Mouse (Mus musculus): Measurements from ENCODE around the gene Lrrfip1. TPM values are rescaled to one million over a fixed set of nuclear protein-coding genes. Genes with fewer than 3 reads are reported as not detected.

Lrrfip1 gene
- 1.9 and 12.2 TPM in 2 replicates for polyA plus RNA-seq (2012; ENCODE audit: insufficient read depth, low replicate concordance)

DNA sequence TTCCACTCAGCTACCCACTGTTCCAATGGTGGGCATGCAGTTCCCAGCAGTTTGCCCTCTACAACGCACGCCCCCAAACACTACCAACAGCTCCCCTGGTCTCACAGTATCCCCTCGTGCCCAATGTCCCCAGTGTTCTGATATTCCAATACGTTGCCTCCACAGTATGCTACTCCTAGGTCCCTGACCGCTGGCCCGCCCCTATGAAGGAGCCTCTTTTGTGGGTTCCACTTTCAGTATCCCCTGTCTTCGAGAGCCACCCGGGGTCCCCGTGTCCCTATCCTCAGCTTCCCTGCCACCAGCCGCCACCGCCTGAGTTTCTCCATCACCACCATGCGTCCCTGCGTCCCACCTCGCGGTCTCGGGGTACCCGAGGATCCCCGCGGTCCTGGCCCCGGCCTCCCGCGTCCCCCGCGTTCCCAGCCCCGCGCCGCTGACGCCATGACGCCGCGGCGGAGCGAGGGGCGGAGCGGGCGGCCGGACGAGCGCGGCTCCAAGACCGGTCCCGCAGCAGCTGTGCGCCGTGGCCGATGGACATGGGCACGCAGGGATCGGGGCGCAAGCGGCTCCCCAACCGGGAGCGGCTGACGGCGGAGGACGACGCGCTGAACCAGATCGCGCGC lies at the start of gene Lrrfip1:
Gene Lrrfip1 (plus strand): TSS at position 470 of the 623 bp plus-strand sequence.
- TF ChIP-seq FLI1 (IDR thresholded peaks at IDR 0.05; ENCODE audit: low read length) (no peak), GATA1 (IDR thresholded peaks at IDR 0.05; ENCODE audit: borderline replicate concordance, low read length) (no peak)
- peak within 1 kb of the TSS; percentile 97 for H3K4me3 ChIP-seq (replicated peaks)
- H3K9me3 ChIP-seq: peaks cover 11% of the 10 kb centered on the region
- H3K36me3 ChIP-seq (replicated peaks; ENCODE audit: low read length): peaks cover 10% of the 10 kb centered on the region
- H3K27me3 ChIP-seq (replicated peaks): peaks cover 46% of the 10 kb centered on the region
- H3K4me1 ChIP-seq: peaks cover 61% of the 10 kb centered on the region

GRCm38 (mm10) chr1:90949309-90949708 lies 49.2 kb upstream of the Lrrfip1 start:
- Histone ChIP-seq H3K27me3 (replicated peaks) (peaks cover 57% of the 10 kb centered on the region), H3K9me3 (no peaks in the 10 kb centered on the region), H3K36me3 (replicated peaks; ENCODE audit: low read length) (no peaks in the 10 kb centered on the region), H3K4me1 (peaks cover 12% of the 10 kb centered on the region), H3K4me3 (replicated peaks) (peak overlapping the region; percentile 23)
- TF ChIP-seq FLI1 (IDR thresholded peaks at IDR 0.05; ENCODE audit: low read length): no peak
- no peak for TF ChIP-seq GATA1 (IDR thresholded peaks at IDR 0.05; ENCODE audit: borderline replicate concordance, low read length)

DNA sequence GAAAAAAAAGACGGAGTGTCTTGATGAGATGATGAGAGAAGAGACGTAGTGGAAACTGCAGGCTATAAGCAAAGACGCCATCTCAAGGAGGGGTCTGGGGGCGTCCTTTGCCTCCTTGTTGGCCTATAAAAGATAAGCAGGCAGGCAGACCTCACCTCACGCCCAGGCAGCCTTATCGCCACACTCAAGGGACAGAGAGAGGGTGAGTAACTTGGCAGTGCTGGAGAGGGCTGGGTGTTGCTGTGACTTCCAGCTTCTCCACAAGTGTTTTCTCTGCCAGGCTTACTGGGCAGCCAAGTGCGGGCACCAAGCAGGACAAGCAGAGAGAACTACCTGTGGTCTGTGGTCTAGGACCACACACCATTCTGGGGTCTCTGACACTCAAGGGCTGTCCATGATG lies 46.9 kb upstream of the Lrrfip1 start:
- Histone ChIP-seq H3K9me3 (no peaks in the 10 kb centered on the region), H3K36me3 (replicated peaks; ENCODE audit: low read length) (no peaks in the 10 kb centered on the region), H3K4me3 (replicated peaks) (no peak overlapping the region), H3K4me1 (peaks cover 8% of the 10 kb centered on the region), H3K27me3 (replicated peaks) (peaks cover 49% of the 10 kb centered on the region)
- no peak for TF ChIP-seq GATA1 (IDR thresholded peaks at IDR 0.05; ENCODE audit: borderline replicate concordance, low read length)
- TF ChIP-seq FLI1 (IDR thresholded peaks at IDR 0.05; ENCODE audit: low read length): no peak

GRCm38 (mm10) chr1:90952808-90953207 lies 45.7 kb upstream of the Lrrfip1 start, which contains the start of gene Prlh:
Gene Prlh (plus strand): TSS chr1:90953108.
- no peaks in the 10 kb centered on the region for H3K36me3 ChIP-seq (replicated peaks; ENCODE audit: low read length)
- H3K27me3 ChIP-seq (replicated peaks): peaks cover 50% of the 10 kb centered on the region
- no peak within 1 kb of the TSS for H3K4me3 ChIP-seq (replicated peaks)
- peaks cover 8% of the 10 kb centered on the region for H3K4me1 ChIP-seq
- H3K9me3 ChIP-seq: no peaks in the 10 kb centered on the region
- TF ChIP-seq GATA1 (IDR thresholded peaks at IDR 0.05; ENCODE audit: borderline replicate concordance, low read length) (no peak), FLI1 (IDR thresholded peaks at IDR 0.05; ENCODE audit: low read length) (no peak)

GRCm38 (mm10) chr1:90953688-90954087 lies 44.8 kb upstream of the Lrrfip1 start:
- TF ChIP-seq GATA1 (IDR thresholded peaks at IDR 0.05; ENCODE audit: borderline replicate concordance, low read length): no peak
- no peak for TF ChIP-seq FLI1 (IDR thresholded peaks at IDR 0.05; ENCODE audit: low read length)
- Histone ChIP-seq H3K4me3 (replicated peaks) (no peak overlapping the region), H3K27me3 (replicated peaks) (peaks cover 51% of the 10 kb centered on the region), H3K36me3 (replicated peaks; ENCODE audit: low read length) (no peaks in the 10 kb centered on the region), H3K9me3 (no peaks in the 10 kb centered on the region), H3K4me1 (peaks cover 8% of the 10 kb centered on the region)

GRCm38 (mm10) chr1:90956245-90957096 lies 42.1 kb upstream of the Lrrfip1 start:
- Histone ChIP-seq H3K36me3 (replicated peaks; ENCODE audit: low read length) (no peaks in the 10 kb centered on the region), H3K27me3 (replicated peaks) (peaks cover 54% of the 10 kb centered on the region), H3K9me3 (no peaks in the 10 kb centered on the region), H3K4me3 (replicated peaks) (no peak overlapping the region), H3K4me1 (no peaks in the 10 kb centered on the region)
- TF ChIP-seq FLI1 (IDR thresholded peaks at IDR 0.05; ENCODE audit: low read length) (no peak), GATA1 (IDR thresholded peaks at IDR 0.05; ENCODE audit: borderline replicate concordance, low read length) (no peak)

DNA sequence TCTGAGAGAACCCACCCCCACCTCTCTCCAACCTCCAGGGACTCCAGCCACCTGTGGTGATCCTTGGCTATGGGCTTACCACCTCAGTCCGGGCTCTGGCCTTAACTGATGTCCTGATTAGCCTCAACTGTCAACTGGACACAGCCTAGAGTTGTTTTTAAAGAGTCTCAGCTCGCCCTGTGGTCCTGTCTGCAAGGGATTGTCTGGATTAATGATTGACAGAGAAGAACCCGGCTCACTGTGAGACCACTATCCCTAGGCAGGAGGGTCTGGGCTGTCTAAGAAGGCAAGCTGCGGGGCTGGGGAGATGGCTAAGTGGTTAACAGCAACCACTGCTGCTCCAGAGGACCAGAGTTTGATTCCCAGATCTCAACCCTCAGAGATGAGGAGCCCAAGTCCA lies 36.0 kb upstream of the Lrrfip1 start:
- TF ChIP-seq GATA1 (IDR thresholded peaks at IDR 0.05; ENCODE audit: borderline replicate concordance, low read length) (no peak), FLI1 (IDR thresholded peaks at IDR 0.05; ENCODE audit: low read length) (no peak)
- no peaks in the 10 kb centered on the region for H3K9me3 ChIP-seq
- H3K36me3 ChIP-seq (replicated peaks; ENCODE audit: low read length): no peaks in the 10 kb centered on the region
- H3K27me3 ChIP-seq (replicated peaks): peaks cover 51% of the 10 kb centered on the region
- peaks cover 3% of the 10 kb centered on the region; the same call in 1 of the 2 replicates for H3K4me1 ChIP-seq
- no peak overlapping the region for H3K4me3 ChIP-seq (replicated peaks)

DNA sequence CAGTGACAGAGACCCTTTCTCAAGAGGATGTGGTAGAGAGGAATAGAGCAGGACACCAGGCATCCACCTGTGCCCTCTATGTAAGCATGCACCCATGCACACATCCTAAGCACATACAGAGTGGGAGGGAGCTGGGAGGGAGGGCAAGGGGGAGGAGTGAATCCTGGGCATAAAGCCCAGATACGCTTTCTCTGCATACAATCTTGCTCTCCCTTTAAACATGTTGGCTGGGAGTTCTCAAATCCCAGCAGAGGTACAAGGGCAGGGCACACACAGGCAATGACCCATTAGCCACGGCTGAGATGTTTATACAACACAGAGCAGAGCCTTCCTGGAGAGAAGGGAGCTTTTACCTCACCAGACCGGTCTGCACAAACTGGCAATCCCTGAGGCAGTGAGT lies 35.5 kb upstream of the Lrrfip1 start:
- H3K27me3 ChIP-seq (replicated peaks): peaks cover 55% of the 10 kb centered on the region
- H3K9me3 ChIP-seq: no peaks in the 10 kb centered on the region
- TF ChIP-seq GATA1 (IDR thresholded peaks at IDR 0.05; ENCODE audit: borderline replicate concordance, low read length) (no peak), FLI1 (IDR thresholded peaks at IDR 0.05; ENCODE audit: low read length) (no peak)
- H3K36me3 ChIP-seq (replicated peaks; ENCODE audit: low read length): no peaks in the 10 kb centered on the region
- H3K4me3 ChIP-seq (replicated peaks): no peak overlapping the region
- H3K4me1 ChIP-seq: peaks cover 8% of the 10 kb centered on the region; the same call in 1 of the 2 replicates

DNA sequence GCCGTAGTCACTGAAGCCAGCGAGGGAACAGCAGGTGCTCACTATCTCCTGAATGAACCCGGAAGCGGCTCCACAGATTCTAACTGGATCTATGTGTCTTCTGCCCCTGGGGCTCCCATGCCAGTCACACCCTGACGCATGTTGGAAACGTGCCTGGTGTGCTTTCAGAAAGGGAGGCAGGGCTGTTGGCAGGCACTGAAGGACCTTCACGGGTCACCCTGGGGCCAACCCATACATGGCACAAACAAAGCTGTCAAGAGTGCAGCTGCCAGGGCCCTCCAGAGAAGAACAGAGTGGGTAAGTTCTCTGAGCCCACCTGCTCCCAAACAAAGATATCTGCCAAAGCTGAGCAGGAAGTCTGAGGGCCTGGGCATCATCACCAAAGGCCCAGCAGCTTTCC lies 31.0 kb upstream of the Lrrfip1 start:
- Histone ChIP-seq H3K36me3 (replicated peaks; ENCODE audit: low read length) (no peaks in the 10 kb centered on the region), H3K9me3 (no peaks in the 10 kb centered on the region), H3K27me3 (replicated peaks) (peaks cover 39% of the 10 kb centered on the region), H3K4me3 (replicated peaks) (no peak overlapping the region), H3K4me1 (peaks cover 42% of the 10 kb centered on the region)
- TF ChIP-seq FLI1 (IDR thresholded peaks at IDR 0.05; ENCODE audit: low read length): no peak
- no peak for TF ChIP-seq GATA1 (IDR thresholded peaks at IDR 0.05; ENCODE audit: borderline replicate concordance, low read length)

GRCm38 (mm10) chr1:90968649-90969048 lies 29.9 kb upstream of the Lrrfip1 start:
- Histone ChIP-seq H3K27me3 (replicated peaks) (peaks cover 32% of the 10 kb centered on the region), H3K9me3 (no peaks in the 10 kb centered on the region), H3K4me3 (replicated peaks) (peak overlapping the region; percentile 86), H3K36me3 (replicated peaks; ENCODE audit: low read length) (no peaks in the 10 kb centered on the region), H3K4me1 (peaks cover 52% of the 10 kb centered on the region)
- TF ChIP-seq GATA1 (IDR thresholded peaks at IDR 0.05; ENCODE audit: borderline replicate concordance, low read length): no peak
- no peak for TF ChIP-seq FLI1 (IDR thresholded peaks at IDR 0.05; ENCODE audit: low read length)

All from megakaryocyte, embryonic 14.5 days (primary cell).